Mouse (Mus musculus): ENCODE data around the gene Podn. TPM values are rescaled to one million over a fixed set of nuclear protein-coding genes. Genes with fewer than 3 reads are reported as not detected.

Gene Podn
- polyA plus RNA-seq, 1 experiment from 2014 or later = 6.5 TPM

DNA sequence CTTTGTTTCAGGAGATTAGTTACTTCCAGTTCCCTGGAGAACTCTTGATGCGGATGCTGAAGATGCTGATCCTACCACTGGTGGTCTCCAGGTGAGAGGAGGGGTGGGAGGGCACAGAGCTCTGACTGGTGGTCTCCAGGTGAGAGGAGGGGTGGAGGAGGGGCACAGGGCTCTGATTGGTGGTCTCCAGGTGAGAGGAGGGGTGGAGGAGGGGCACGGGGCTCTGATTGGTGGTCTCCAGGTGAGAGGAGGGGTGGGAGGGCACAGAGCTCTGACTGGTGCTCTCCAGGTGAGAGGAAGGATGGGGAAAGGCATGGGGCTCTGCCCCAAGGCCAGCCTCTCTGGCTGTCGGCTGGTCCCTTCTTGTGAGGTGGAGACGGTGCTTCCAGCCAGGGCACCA is 118.7 kb downstream of the Podn start:
- no peaks in the 10 kb centered on the region for H3K9me3 ChIP-seq (ENCODE audit: control insufficient read depth)
- H3K4me3 ChIP-seq (ENCODE audit: low read depth, low read length) = no peak overlapping the region
- no peak overlapping the region for H3K9ac ChIP-seq (ENCODE audit: low read depth, low read length)
- no peaks in the 10 kb centered on the region for H3K4me1 ChIP-seq (replicated peaks; ENCODE audit: control insufficient read depth, insufficient read depth, low read length)
- no peak overlapping the region for H3K4me2 ChIP-seq (replicated peaks; ENCODE audit: low read depth)
- TF ChIP-seq CTCF (IDR thresholded peaks at IDR 0.05; ENCODE audit: low read depth) = no peak
- ATAC-seq = no peak
- H3K27me3 ChIP-seq (replicated peaks; ENCODE audit: control insufficient read depth, insufficient read depth, low read length) = no peaks in the 10 kb centered on the region
- no peak overlapping the region for H3K27ac ChIP-seq (ENCODE audit: low read depth, low read length)
- H3K36me3 ChIP-seq (ENCODE audit: control insufficient read depth, insufficient read depth) = no peaks in the 10 kb centered on the region
- WGBS = 64% methylated on average over 4 of the region's 4 CpGs

DNA sequence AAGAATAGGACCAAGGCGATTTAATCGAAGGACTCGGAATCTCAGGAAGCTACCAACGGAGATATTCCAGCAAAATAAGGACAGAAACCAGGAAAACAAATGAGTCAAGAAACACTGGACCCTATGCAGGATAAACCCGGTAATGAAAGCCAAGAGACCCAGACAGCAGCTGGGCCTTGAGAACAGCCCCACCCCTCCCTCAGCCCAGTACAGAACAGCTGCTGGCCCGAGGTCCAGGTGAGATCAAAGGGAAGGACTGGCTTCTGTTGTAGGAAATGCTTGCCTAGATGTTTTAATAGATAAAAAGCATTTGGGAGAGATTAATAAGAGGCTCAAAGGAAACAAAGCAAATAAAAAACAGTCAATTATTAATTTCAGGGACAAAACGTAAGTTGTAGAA is 121.2 kb downstream of the Podn start:
- Histone ChIP-seq H3K36me3 (ENCODE audit: control insufficient read depth, insufficient read depth) (no peaks in the 10 kb centered on the region), H3K9ac (ENCODE audit: low read depth, low read length) (no peak overlapping the region), H3K4me3 (ENCODE audit: low read depth, low read length) (no peak overlapping the region), H3K27ac (ENCODE audit: low read depth, low read length) (no peak overlapping the region), H3K4me1 (replicated peaks; ENCODE audit: control insufficient read depth, insufficient read depth, low read length) (no peaks in the 10 kb centered on the region), H3K4me2 (replicated peaks; ENCODE audit: low read depth) (no peak overlapping the region), H3K27me3 (replicated peaks; ENCODE audit: control insufficient read depth, insufficient read depth, low read length) (no peaks in the 10 kb centered on the region), H3K9me3 (ENCODE audit: control insufficient read depth) (no peaks in the 10 kb centered on the region)
- ATAC-seq = no peak
- WGBS = 58% methylated on average over 7 of the region's 7 CpGs
- no peak for TF ChIP-seq CTCF (IDR thresholded peaks at IDR 0.05; ENCODE audit: low read depth)

DNA sequence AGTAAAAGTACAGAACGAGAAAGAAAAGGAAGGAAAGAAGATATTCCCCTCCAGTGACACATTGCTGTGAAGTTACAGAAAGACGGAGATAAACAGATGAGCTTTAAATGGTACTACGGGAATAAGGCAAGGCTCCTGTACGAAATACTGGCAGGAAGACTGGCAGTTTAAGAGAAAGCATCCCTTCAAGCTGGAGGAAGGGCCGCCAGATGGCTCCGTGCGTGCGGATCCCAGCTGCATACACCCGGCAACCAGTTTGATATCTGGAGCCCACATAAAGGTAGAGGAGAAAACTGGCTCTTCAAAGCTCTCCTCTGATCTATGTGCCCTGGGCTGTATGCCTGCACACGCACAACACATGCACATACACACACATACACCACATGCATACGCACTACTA is 121.7 kb downstream of the Podn start:
- Histone ChIP-seq H3K9me3 (ENCODE audit: control insufficient read depth) (no peaks in the 10 kb centered on the region), H3K27me3 (replicated peaks; ENCODE audit: control insufficient read depth, insufficient read depth, low read length) (no peaks in the 10 kb centered on the region), H3K36me3 (ENCODE audit: control insufficient read depth, insufficient read depth) (no peaks in the 10 kb centered on the region), H3K9ac (ENCODE audit: low read depth, low read length) (no peak overlapping the region), H3K27ac (ENCODE audit: low read depth, low read length) (no peak overlapping the region), H3K4me3 (ENCODE audit: low read depth, low read length) (no peak overlapping the region), H3K4me1 (replicated peaks; ENCODE audit: control insufficient read depth, insufficient read depth, low read length) (no peaks in the 10 kb centered on the region), H3K4me2 (replicated peaks; ENCODE audit: low read depth) (no peak overlapping the region)
- no peak for TF ChIP-seq CTCF (IDR thresholded peaks at IDR 0.05; ENCODE audit: low read depth)
- 75% methylated on average over 11 of the region's 11 CpGs for WGBS
- no peak for ATAC-seq

DNA sequence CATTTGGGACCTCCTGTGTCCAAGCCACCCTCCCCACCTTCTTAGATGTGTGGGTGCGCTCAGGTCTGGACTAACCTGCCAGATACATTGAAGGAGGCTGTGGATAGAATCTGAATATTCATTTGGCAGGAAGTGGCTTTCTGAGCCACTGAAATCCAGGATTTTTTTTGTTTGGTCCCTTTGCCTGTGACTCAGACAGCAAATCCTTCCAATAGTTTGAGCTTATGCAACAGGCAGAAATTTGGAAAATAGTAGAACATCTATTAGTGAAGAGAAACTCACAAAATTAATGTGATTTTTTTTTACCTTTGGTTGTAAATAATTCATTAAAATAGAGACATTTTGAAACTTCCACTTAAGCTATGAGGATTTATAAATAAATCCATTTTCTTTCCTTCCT is 125.1 kb downstream of the Podn start:
- H3K9ac ChIP-seq (ENCODE audit: low read depth, low read length) = no peak overlapping the region
- H3K36me3 ChIP-seq (ENCODE audit: control insufficient read depth, insufficient read depth) = no peaks in the 10 kb centered on the region
- no peak for TF ChIP-seq CTCF (IDR thresholded peaks at IDR 0.05; ENCODE audit: low read depth)
- no peak overlapping the region for H3K4me3 ChIP-seq (ENCODE audit: low read depth, low read length)
- 94% methylated on average over 1 of the region's 1 CpGs for WGBS
- ATAC-seq = no peak
- no peak overlapping the region for H3K27ac ChIP-seq (ENCODE audit: low read depth, low read length)
- no peak overlapping the region for H3K4me2 ChIP-seq (replicated peaks; ENCODE audit: low read depth)
- no peaks in the 10 kb centered on the region for H3K9me3 ChIP-seq (ENCODE audit: control insufficient read depth)
- no peaks in the 10 kb centered on the region for H3K27me3 ChIP-seq (replicated peaks; ENCODE audit: control insufficient read depth, insufficient read depth, low read length)
- H3K4me1 ChIP-seq (replicated peaks; ENCODE audit: control insufficient read depth, insufficient read depth, low read length) = no peaks in the 10 kb centered on the region

DNA sequence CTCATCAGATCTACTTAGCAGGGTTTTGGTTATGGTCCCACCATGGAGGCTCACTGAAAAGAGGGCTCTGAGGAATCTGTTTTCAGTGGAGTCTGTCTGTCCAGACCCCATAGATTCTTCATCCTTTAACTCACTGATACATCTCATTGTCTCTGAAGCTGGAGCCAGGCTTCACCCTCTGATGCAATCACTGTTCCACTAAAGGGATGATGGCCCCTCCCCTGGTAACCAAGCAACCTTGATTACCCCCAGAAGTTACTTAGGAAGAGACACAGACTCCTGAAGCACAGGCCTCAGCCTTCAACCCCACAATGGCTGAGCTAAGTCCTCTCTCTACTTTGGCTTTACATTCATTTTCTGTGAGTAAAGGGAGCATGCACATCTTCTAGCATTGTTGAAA is 126.5 kb downstream of the Podn start:
- no peak overlapping the region for H3K9ac ChIP-seq (ENCODE audit: low read depth, low read length)
- no peak for ATAC-seq
- H3K4me1 ChIP-seq (replicated peaks; ENCODE audit: control insufficient read depth, insufficient read depth, low read length) = no peaks in the 10 kb centered on the region
- H3K27me3 ChIP-seq (replicated peaks; ENCODE audit: control insufficient read depth, insufficient read depth, low read length) = no peaks in the 10 kb centered on the region
- no peaks in the 10 kb centered on the region for H3K36me3 ChIP-seq (ENCODE audit: control insufficient read depth, insufficient read depth)
- H3K9me3 ChIP-seq (ENCODE audit: control insufficient read depth) = no peaks in the 10 kb centered on the region
- H3K4me2 ChIP-seq (replicated peaks; ENCODE audit: low read depth) = no peak overlapping the region
- no peak for TF ChIP-seq CTCF (IDR thresholded peaks at IDR 0.05; ENCODE audit: low read depth)
- no peak overlapping the region for H3K27ac ChIP-seq (ENCODE audit: low read depth, low read length)
- no peak overlapping the region for H3K4me3 ChIP-seq (ENCODE audit: low read depth, low read length)

DNA sequence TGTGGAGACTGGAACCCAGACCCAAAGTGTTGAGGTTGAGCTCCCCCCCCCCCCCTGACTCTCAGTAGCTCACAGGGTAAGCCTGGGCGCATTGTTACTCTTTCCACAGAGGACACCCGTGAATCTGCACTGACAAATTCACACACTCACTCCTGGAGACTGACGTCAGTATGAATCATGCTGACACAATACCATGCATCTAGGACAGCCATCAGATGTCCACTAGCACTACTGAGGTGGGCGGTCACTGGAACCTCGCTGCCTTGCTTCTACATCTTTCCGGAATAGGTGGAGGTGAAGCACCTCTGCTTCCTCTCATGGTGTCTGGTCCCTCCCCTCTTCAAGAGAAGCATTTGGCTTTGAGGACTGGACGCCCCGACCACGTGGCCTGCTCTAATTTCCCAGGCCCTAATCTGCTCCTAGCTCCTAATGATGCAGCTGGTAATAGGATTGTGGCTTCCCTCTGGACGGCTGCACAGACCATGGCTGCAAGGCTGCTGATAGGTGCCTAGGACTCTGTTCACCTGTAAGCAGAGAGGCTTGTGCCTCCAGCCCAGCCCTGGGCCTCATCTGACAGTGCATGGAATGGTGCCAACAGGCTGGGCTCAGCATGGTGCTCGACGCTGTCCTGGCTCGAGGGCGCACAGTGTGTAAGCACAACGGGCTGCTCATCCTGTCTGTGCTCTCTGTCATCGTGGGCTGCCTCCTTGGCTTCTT is 128.1 kb downstream of the Podn start, which contains the start of gene Slc1a7:
Slc1a7 (plus strand) TSS at position 367 of the 717 bp plus-strand sequence.
- TF ChIP-seq CTCF (IDR thresholded peaks at IDR 0.05; ENCODE audit: low read depth) = no peak
- 76% methylated on average over 16 of the region's 16 CpGs for WGBS

More for the DNA sequence above, 128.1 kb downstream of the Podn start, which contains the start of gene Slc1a7:
- Histone ChIP-seq H3K9ac (ENCODE audit: low read depth, low read length) (no peak within 1 kb of the TSS), H3K27me3 (replicated peaks; ENCODE audit: control insufficient read depth, insufficient read depth, low read length) (no peaks in the 10 kb centered on the region), H3K4me2 (replicated peaks; ENCODE audit: low read depth) (no peak within 1 kb of the TSS), H3K9me3 (ENCODE audit: control insufficient read depth) (no peaks in the 10 kb centered on the region), H3K4me3 (ENCODE audit: low read depth, low read length) (no peak within 1 kb of the TSS), H3K4me1 (replicated peaks; ENCODE audit: control insufficient read depth, insufficient read depth, low read length) (no peaks in the 10 kb centered on the region), H3K36me3 (ENCODE audit: control insufficient read depth, insufficient read depth) (no peaks in the 10 kb centered on the region), H3K27ac (ENCODE audit: low read depth, low read length) (no peak within 1 kb of the TSS)
- ATAC-seq = no peak

All from intestine, postnatal 0 days (tissue).